Mouse (Mus musculus) erythroblast, embryonic 14.5 days (primary cell): ENCODE data around the gene Klf13.

Experiments used
- GATA1 ChIP-seq: IDR thresholded peaks from 2 replicates; pipeline ENCODE4 v1.6.1; 2012; ENCODE audit warnings: low read length, inconsistent platforms, mixed read lengths
- TAL1 ChIP-seq: IDR thresholded peaks from 3 replicates; pipeline ENCODE4 v1.6.1; 2012; ENCODE audit warnings: low read length, inconsistent platforms, mixed read lengths

GRCm38 (mm10) chr7:63912234-63912810 lies 26.4 kb downstream of the Klf13 start:
- TF ChIP-seq GATA1 (no peak), TAL1 (no peak)
